Mouse (Mus musculus) MEL (cell line): ENCODE data around the gene Mmp9. TPM values are rescaled to one million over a fixed set of nuclear protein-coding genes. Genes with fewer than 3 reads are reported as not detected.

ENCODE experiments used
- DNase-seq: peaks from one replicate; pipeline ENCODE4 v3.0.0; 2011; ENCODE audit warnings: low read depth, low spot score
- H3K27ac ChIP-seq: 2 replicates; pipeline ENCODE4 v1.5.1; 2012; ENCODE audit warnings: low read depth, mild to moderate bottlenecking, control low read depth, low read length, moderate library complexity; ENCODE audit not compliant: control insufficient read depth
- H3K27me3 ChIP-seq, 2 experiments: fragments of 150-350 bp in 1 of 2; sonication (generic) in 1 of 2; 2 replicates each; pipeline ENCODE4 v1.6.1; 2012; ENCODE audit warnings: low read length in 2 of 2, mild to moderate bottlenecking in 2 of 2, improper control_type of control experiment in 1 of 2, moderate library complexity in 1 of 2; ENCODE audit not compliant: insufficient read depth in 2 of 2, control insufficient read depth in 1 of 2
- H3K36me3 ChIP-seq, 2 experiments: 2 replicates each; pipeline ENCODE4 v1.6.1; 2012 to 2014; ENCODE audit warnings: low read length in 2 of 2, improper control_type of control experiment in 1 of 2, inconsistent platforms in 1 of 2, mild to moderate bottlenecking in 1 of 2; ENCODE audit not compliant: insufficient read depth in 2 of 2, control insufficient read depth in 1 of 2
- H3K4me1 ChIP-seq, 2 experiments: fragments of 150-350 bp in 1 of 2; sonication (generic) in 1 of 2; 2 replicates each; pipeline ENCODE4 v1.6.1; 2012; ENCODE audit warnings: low read length in 2 of 2, improper control_type of control experiment in 1 of 2, mild to moderate bottlenecking in 1 of 2; ENCODE audit not compliant: insufficient read depth in 2 of 2, control insufficient read depth in 1 of 2
- H3K4me3 ChIP-seq, 2 experiments: fragments of 150-350 bp in 1 of 2; sonication (generic) in 1 of 2; 2 replicates each; pipeline ENCODE4 v1.5.1; 2012; ENCODE audit warnings: low read depth in 2 of 2, low read length in 2 of 2, mild to moderate bottlenecking in 2 of 2, moderate library complexity in 2 of 2, control low read depth in 1 of 2, improper control_type of control experiment in 1 of 2; ENCODE audit not compliant: control insufficient read depth in 1 of 2, insufficient read depth in 1 of 2
- H3K79me2 ChIP-seq: 2 replicates; pipeline ENCODE4 v1.6.1; 2012; ENCODE audit warnings: mild to moderate bottlenecking, low read length, moderate library complexity; ENCODE audit not compliant: control insufficient read depth, poor library complexity, insufficient read depth
- H3K9ac ChIP-seq: 2 replicates; pipeline ENCODE4 v1.6.1; 2012; ENCODE audit warnings: low read depth, mild to moderate bottlenecking, control low read depth, low read length, moderate library complexity; ENCODE audit not compliant: control insufficient read depth, poor library complexity, severe bottlenecking
- H3K9me3 ChIP-seq: fragments of 150-350 bp; sonication (generic); replicated peaks from 2 replicates; pipeline ENCODE4 v1.6.1; 2012; ENCODE audit warnings: mild to moderate bottlenecking, low read length, improper control_type of control experiment, moderate library complexity; ENCODE audit not compliant: insufficient read depth
- CHD1 ChIP-seq: IDR thresholded peaks from 2 replicates; pipeline ENCODE4 v1.6.1; 2012; ENCODE audit warnings: low read depth, mild to moderate bottlenecking, inconsistent platforms, low read length, improper control_type of control experiment
- CHD2 ChIP-seq: IDR thresholded peaks from 2 replicates; pipeline ENCODE4 v1.6.1; 2011; ENCODE audit warnings: low read length, improper control_type of control experiment
- CTCF ChIP-seq, 3 experiments: IDR thresholded peaks in 2 of 3; conservative IDR thresholded peaks in 1 of 3; 2 replicates each; pipeline ENCODE4 v1.5.1; 2011 to 2012; ENCODE audit warnings: low read length in 3 of 3, low read depth in 2 of 3, mild to moderate bottlenecking in 2 of 3, improper control_type of control experiment in 1 of 3, inconsistent platforms in 1 of 3, mixed read lengths in 1 of 3, moderate library complexity in 1 of 3; ENCODE audit not compliant: control insufficient read depth in 1 of 3, insufficient read depth in 1 of 3, poor library complexity in 1 of 3, severe bottlenecking in 1 of 3
- ELF1 ChIP-seq: IDR thresholded peaks from 2 replicates; pipeline ENCODE4 v1.6.1; 2014; ENCODE audit warnings: low read depth, mild to moderate bottlenecking, inconsistent platforms, low read length, improper control_type of control experiment, moderate library complexity
- EP300 ChIP-seq, 2 experiments: IDR thresholded peaks; 2 replicates each; pipeline ENCODE4 v1.6.1; 2011; ENCODE audit warnings: improper control_type of control experiment in 2 of 2, low read length in 2 of 2, low read depth in 1 of 2, mild to moderate bottlenecking in 1 of 2
- ETS1 ChIP-seq: IDR thresholded peaks from 2 replicates; pipeline ENCODE4 v1.6.1; 2012; ENCODE audit warnings: low read depth, mild to moderate bottlenecking, inconsistent platforms, low read length, improper control_type of control experiment, moderate library complexity
- GABPA ChIP-seq: IDR thresholded peaks from 2 replicates; pipeline ENCODE4 v1.6.1; 2012; ENCODE audit warnings: low read depth, mild to moderate bottlenecking, inconsistent platforms, low read length, improper control_type of control experiment, moderate library complexity
- HCFC1 ChIP-seq: IDR thresholded peaks from 2 replicates; pipeline ENCODE4 v1.6.1; 2012; ENCODE audit warnings: low read depth, mild to moderate bottlenecking, inconsistent platforms, low read length, improper control_type of control experiment, moderate library complexity
- KAT2A ChIP-seq: conservative IDR thresholded peaks from 2 replicates; pipeline ENCODE4 v1.6.1; 2012; ENCODE audit warnings: low read depth, low read length, improper control_type of control experiment, inconsistent platforms
- MAFK ChIP-seq: IDR thresholded peaks from 2 replicates; pipeline ENCODE4 v1.6.1; 2011; ENCODE audit warnings: low read depth, mild to moderate bottlenecking, low read length, improper control_type of control experiment, borderline replicate concordance
- MAZ ChIP-seq: IDR thresholded peaks from 2 replicates; pipeline ENCODE4 v1.6.1; 2012; ENCODE audit warnings: low read depth, mild to moderate bottlenecking, inconsistent platforms, low read length, improper control_type of control experiment
- MEF2A ChIP-seq: IDR thresholded peaks from 2 replicates; pipeline ENCODE4 v1.6.1; 2014; ENCODE audit warnings: low read depth, mild to moderate bottlenecking, inconsistent platforms, low read length, improper control_type of control experiment; ENCODE audit not compliant: poor library complexity, insufficient replicate concordance, severe bottlenecking; ENCODE audit errors: extremely low read depth
- MYB ChIP-seq: IDR thresholded peaks from 2 replicates; pipeline ENCODE4 v1.6.1; 2011; ENCODE audit warnings: mild to moderate bottlenecking, low read depth, low read length, improper control_type of control experiment
- MYC ChIP-seq: IDR thresholded peaks from 2 replicates; pipeline ENCODE4 v1.6.1; 2011; ENCODE audit warnings: low read depth, mild to moderate bottlenecking, low read length, improper control_type of control experiment, moderate library complexity
- NELFE ChIP-seq: IDR thresholded peaks from 2 replicates; pipeline ENCODE4 v1.6.1; 2011; ENCODE audit warnings: low read depth, low read length, improper control_type of control experiment
- NRF1 ChIP-seq: IDR thresholded peaks from 2 replicates; pipeline ENCODE4 v1.6.1; 2014; ENCODE audit warnings: low read depth, mild to moderate bottlenecking, inconsistent platforms, low read length, improper control_type of control experiment, moderate library complexity; ENCODE audit not compliant: poor library complexity, insufficient read depth, severe bottlenecking
- POLR2A ChIP-seq, 2 experiments: IDR thresholded peaks; 2 replicates each; pipeline ENCODE4 v1.6.1; 2011 to 2012; ENCODE audit warnings: low read length in 2 of 2, mild to moderate bottlenecking in 2 of 2, control low read depth in 1 of 2, improper control_type of control experiment in 1 of 2, low read depth in 1 of 2, moderate library complexity in 1 of 2; ENCODE audit not compliant: control insufficient read depth in 1 of 2, insufficient read depth in 1 of 2, poor library complexity in 1 of 2
- POLR2AphosphoS5 ChIP-seq: IDR thresholded peaks from 2 replicates; pipeline ENCODE4 v1.6.1; 2012; ENCODE audit warnings: low read depth, borderline replicate concordance, mild to moderate bottlenecking, inconsistent platforms, low read length, moderate library complexity, mixed read lengths
- RAD21 ChIP-seq: IDR thresholded peaks from 2 replicates; pipeline ENCODE4 v1.6.1; 2011; ENCODE audit warnings: mild to moderate bottlenecking, low read depth, low read length, improper control_type of control experiment
- SMC3 ChIP-seq: IDR thresholded peaks from 2 replicates; pipeline ENCODE4 v1.6.1; 2011; ENCODE audit warnings: low read depth, low read length, improper control_type of control experiment
- TBP ChIP-seq: IDR thresholded peaks from 2 replicates; pipeline ENCODE4 v1.8.0; 2011; ENCODE audit warnings: low read depth, low read length, improper control_type of control experiment
- UBTF ChIP-seq: IDR thresholded peaks from 2 replicates; pipeline ENCODE4 v1.6.1; 2012; ENCODE audit warnings: low read depth, mild to moderate bottlenecking, inconsistent platforms, low read length, improper control_type of control experiment, moderate library complexity, borderline replicate concordance; ENCODE audit not compliant: insufficient read depth
- USF1 ChIP-seq: IDR thresholded peaks from 2 replicates; pipeline ENCODE4 v1.6.1; 2014; ENCODE audit warnings: low read depth, mild to moderate bottlenecking, inconsistent platforms, low read length, improper control_type of control experiment, moderate library complexity
- ZKSCAN1 ChIP-seq: IDR thresholded peaks from 2 replicates; pipeline ENCODE4 v1.6.1; 2012; ENCODE audit warnings: low read depth, mild to moderate bottlenecking, inconsistent platforms, low read length, improper control_type of control experiment, moderate library complexity
- polyA plus RNA-seq, 2 experiments: library from polyadenylated mRNA; stranded (reverse) in 1 of 2; unstranded in 1 of 2; fragments of >175 nt in 1 of 2; fragments of >200 nt in 1 of 2; gene quantifications; 2 replicates each; pipeline versions ENCODE4 v1.2.1 to v1.2.4; 2012; ENCODE audit warnings: low replicate concordance in 2 of 2, low read depth in 1 of 2; ENCODE audit not compliant: insufficient read length in 2 of 2, insufficient read depth in 1 of 2, missing spikeins in 1 of 2
- total RNA-seq: library from RNA; depleted of rRNA; stranded (reverse); fragments of 300-350 nt; gene quantifications from 2 replicates; pipeline ENCODE4 v1.2.3, GENCODE M21; 2012

Mmp9 gene
- total and polyA plus RNA-seq, 3 experiments = 0.19 to 0.23 TPM; not detected in 1

GRCm38 (mm10) chr2:164901380-164901779 is 39.2 kb upstream of the Mmp9 start:
- Histone ChIP-seq H3K9me3 (no peaks in the 10 kb centered on the region), H3K79me2 (no peaks in the 10 kb centered on the region)
- TF ChIP-seq USF1 (no peak), HCFC1 (no peak), MAFK (no peak), ZKSCAN1 (no peak), EP300 (IDR thresholded peaks at IDR 0.05; ENCODE audit: low read depth in 1 of 2, low read length in 2 of 2) (no peak), ETS1 (no peak), MEF2A (no peak), CHD1 (no peak), POLR2AphosphoS5 (no peak), SMC3 (no peak), RAD21 (no peak), NRF1 (no peak), KAT2A (no peak), MAZ (no peak), UBTF (no peak), TBP (no peak)
- TF ChIP-seq, all 39 proteins: peak for 0
- H3K36me3 ChIP-seq = peaks cover 0 to 11% of the 10 kb centered on the region in 2 experiments; a peak in 2 of 4 replicates
- no peaks in the 10 kb centered on the region for H3K27me3 ChIP-seq
- no peaks in the 10 kb centered on the region for H3K4me1 ChIP-seq
- H3K4me3 ChIP-seq = no peak overlapping the region
- no peak overlapping the region for H3K27ac ChIP-seq
- no peak for DNase-seq
- no peak overlapping the region for H3K9ac ChIP-seq

GRCm38 (mm10) chr2:164903496-164903895 is 37.1 kb upstream of the Mmp9 start:
- H3K27me3 ChIP-seq = no peaks in the 10 kb centered on the region
- no peak for TF ChIP-seq ETS1
- no peak for TF ChIP-seq CHD1
- no peak for TF ChIP-seq MYC
- no peak for TF ChIP-seq MEF2A
- no peak for TF ChIP-seq CHD2
- no peak for TF ChIP-seq ELF1
- no peak for TF ChIP-seq USF1
- no peak for TF ChIP-seq GABPA
- no peak for TF ChIP-seq RAD21
- TF ChIP-seq CTCF (IDR thresholded peaks at IDR 0.05 in 2 of 3, conservative IDR thresholded peaks at IDR 0.05 in 1 of 3; ENCODE audit: control insufficient read depth in 1 of 3, insufficient read depth in 1 of 3, low read depth in 2 of 3, low read length in 3 of 3, poor library complexity in 1 of 3, severe bottlenecking in 1 of 3) = no peak
- no peak for TF ChIP-seq NELFE
- TF ChIP-seq POLR2A (IDR thresholded peaks at IDR 0.05; ENCODE audit: control insufficient read depth in 1 of 2, insufficient read depth in 1 of 2, low read depth in 1 of 2, low read length in 2 of 2, poor library complexity in 1 of 2) = no peak
- no peak for TF ChIP-seq MYB
- no peak for TF ChIP-seq UBTF
- TF ChIP-seq, all 39 proteins: peak for 0
- no peak for DNase-seq
- H3K4me1 ChIP-seq = no peaks in the 10 kb centered on the region
- no peaks in the 10 kb centered on the region for H3K9me3 ChIP-seq
- H3K79me2 ChIP-seq = no peaks in the 10 kb centered on the region
- H3K4me3 ChIP-seq = no peak overlapping the region
- H3K36me3 ChIP-seq = peaks cover 0 to 14% of the 10 kb centered on the region in 2 experiments; a peak in 2 of 4 replicates
- no peak overlapping the region for H3K9ac ChIP-seq
- H3K27ac ChIP-seq = no peak overlapping the region
